Mouse (Mus musculus): Measurements from ENCODE around the gene Krtap5-4. TPM values are rescaled to one million over a fixed set of nuclear protein-coding genes. Genes with fewer than 3 reads are reported as not detected.
"Not testable (repeated sequence)": the region's sequence is repeated elsewhere in the genome, so short reads cannot be mapped to it uniquely, and the experiment has no call there.

Krtap5-4 gene
- polyA plus RNA-seq, 1 experiment from 2014 or later, result not detected

DNA sequence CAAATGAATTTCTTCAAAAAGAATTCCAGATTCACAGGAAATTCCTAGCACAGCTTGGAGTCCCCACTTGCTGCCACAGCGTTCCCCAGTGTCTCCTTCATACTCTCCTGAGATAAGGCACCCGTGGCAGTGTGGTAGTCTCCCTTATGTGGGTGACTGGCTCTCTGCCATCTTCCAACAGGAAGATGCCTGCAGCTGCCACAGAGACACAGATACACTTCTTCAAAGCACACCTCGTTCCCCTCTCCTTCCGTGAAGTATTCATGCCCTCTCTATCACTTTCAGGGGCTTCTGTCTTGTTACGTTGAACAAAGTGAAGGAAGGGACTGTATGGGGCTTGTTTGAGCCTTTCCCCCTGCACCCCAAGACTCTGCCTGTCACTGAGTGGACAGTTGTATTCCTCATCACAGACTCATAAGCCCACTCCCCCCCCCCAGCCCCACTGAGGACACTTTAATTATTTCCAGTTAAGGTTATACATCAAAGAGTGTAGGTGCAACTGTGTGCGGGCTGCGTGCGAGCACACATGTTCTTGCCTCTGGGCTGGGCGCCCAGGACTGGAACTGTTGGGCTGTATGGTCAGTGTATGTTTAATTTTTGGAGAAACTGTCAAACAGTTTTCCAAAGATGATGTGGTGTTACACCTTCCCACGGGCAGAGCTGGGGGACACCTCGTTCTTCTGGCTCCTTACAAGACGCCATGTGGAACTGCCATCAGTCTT lies 20.2 kb downstream of the Krtap5-4 start:
- Histone ChIP-seq H3K27me3 (ENCODE audit: insufficient read depth, low read length) (no peaks in the 10 kb centered on the region), H3K9me3 (ENCODE audit: low read depth, low read length) (no peaks in the 10 kb centered on the region), H3K27ac (ENCODE audit: low read depth) (0 out of 2 replicates have a peak overlapping the region, but pooled peaks have one; percentile 26), H3K4me2 (no peak overlapping the region), H3K36me3 (ENCODE audit: insufficient read depth) (no peaks in the 10 kb centered on the region), H3K4me1 (ENCODE audit: insufficient read depth) (peaks cover 11% of the 10 kb centered on the region), H3K4me3 (ENCODE audit: low read depth, low read length) (no peak overlapping the region), H3K9ac (no peak overlapping the region)
- TF ChIP-seq CTCF (IDR thresholded peaks at IDR 0.05; ENCODE audit: low read depth), result no peak
- DNase-seq (no peak), ATAC-seq (ENCODE audit: insufficient read depth) (no peak)
- WGBS, result 62% methylated on average over 12 of the region's 12 CpGs

DNA sequence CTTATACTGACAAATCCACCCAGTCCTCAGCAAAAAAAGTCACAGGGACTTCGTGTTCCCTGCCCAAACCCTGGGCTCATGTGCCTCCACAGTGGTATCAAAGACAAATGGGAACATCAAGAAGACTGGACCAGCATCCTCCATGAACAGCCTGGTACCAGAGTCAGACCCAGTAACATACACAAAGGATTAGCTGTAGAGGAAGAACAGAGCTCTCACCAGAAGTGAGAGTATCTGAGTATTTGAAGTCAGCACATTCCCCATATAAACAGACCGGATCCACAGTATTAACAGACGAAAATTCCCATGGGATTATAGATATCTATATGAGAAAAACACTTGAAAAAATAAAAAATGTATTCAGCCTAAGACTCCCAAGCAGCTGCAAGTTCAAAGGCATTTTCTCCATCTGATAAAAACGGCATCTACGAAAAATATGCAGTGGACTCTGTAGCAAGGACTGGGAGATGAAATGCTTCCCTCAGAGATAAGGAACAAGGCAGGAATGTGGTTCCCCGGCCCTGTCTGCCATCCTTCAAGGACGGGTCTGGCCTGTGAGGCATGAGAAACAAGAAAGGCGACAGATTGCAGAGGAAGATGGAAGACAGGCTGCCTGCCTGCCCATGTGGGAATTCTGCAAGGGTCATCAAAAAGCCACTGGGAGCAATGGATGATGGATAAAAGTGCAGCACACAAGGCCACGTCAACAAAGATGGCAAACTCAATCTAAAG lies 23.5 kb downstream of the Krtap5-4 start:
- no peak for TF ChIP-seq CTCF (IDR thresholded peaks at IDR 0.05; ENCODE audit: low read depth)
- Histone ChIP-seq H3K9ac (no peak overlapping the region), H3K27me3 (ENCODE audit: insufficient read depth, low read length) (no peaks in the 10 kb centered on the region), H3K4me3 (ENCODE audit: low read depth, low read length) (no peak overlapping the region), H3K36me3 (ENCODE audit: insufficient read depth) (no peaks in the 10 kb centered on the region), H3K4me2 (no peak overlapping the region), H3K9me3 (ENCODE audit: low read depth, low read length) (no peaks in the 10 kb centered on the region), H3K27ac (ENCODE audit: low read depth) (peak overlapping the region; percentile 80), H3K4me1 (ENCODE audit: insufficient read depth) (peaks cover 11% of the 10 kb centered on the region)
- DNase-seq (peak; percentile 56), ATAC-seq (ENCODE audit: insufficient read depth) (peak; percentile 65)
- 15% methylated on average over 9 of the region's 9 CpGs for WGBS

DNA sequence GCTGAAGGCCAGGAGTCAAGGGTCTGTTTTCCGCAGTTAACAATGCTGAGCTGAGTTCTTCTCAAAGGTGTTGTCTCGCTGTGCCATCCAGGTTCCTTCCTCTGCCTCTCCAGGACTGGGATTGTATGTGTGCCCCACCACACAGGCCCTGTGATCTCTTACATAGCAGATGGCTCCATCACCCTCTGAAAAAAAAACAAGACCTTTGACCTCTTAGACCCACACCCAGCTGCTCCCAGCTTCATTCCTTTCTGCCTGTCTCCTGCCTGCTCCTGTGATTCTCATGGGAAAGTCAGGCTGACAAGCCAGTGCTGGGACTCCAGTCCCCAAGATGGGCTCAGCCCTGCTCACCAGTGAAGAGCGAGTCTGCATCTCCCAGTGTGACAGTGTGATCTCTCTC lies 25.2 kb downstream of the Krtap5-4 start:
- Histone ChIP-seq H3K27ac (ENCODE audit: low read depth) (no peak overlapping the region), H3K4me3 (ENCODE audit: low read depth, low read length) (no peak overlapping the region), H3K4me2 (no peak overlapping the region), H3K9me3 (ENCODE audit: low read depth, low read length) (no peaks in the 10 kb centered on the region), H3K36me3 (ENCODE audit: insufficient read depth) (no peaks in the 10 kb centered on the region), H3K4me1 (ENCODE audit: insufficient read depth) (peaks cover 11% of the 10 kb centered on the region), H3K27me3 (ENCODE audit: insufficient read depth, low read length) (no peaks in the 10 kb centered on the region), H3K9ac (no peak overlapping the region)
- DNase-seq (no peak), ATAC-seq (ENCODE audit: insufficient read depth) (no peak)
- WGBS, result 55% methylated on average over 3 of the region's 3 CpGs
- no peak for TF ChIP-seq CTCF (IDR thresholded peaks at IDR 0.05; ENCODE audit: low read depth)

- Histone ChIP-seq H3K4me2 (no peak overlapping the region), H3K4me1 (ENCODE audit: insufficient read depth) (peaks cover 11% of the 10 kb centered on the region), H3K4me3 (ENCODE audit: low read depth, low read length) (no peak overlapping the region), H3K9ac (no peak overlapping the region), H3K36me3 (ENCODE audit: insufficient read depth) (no peaks in the 10 kb centered on the region), H3K9me3 (ENCODE audit: low read depth, low read length) (no peaks in the 10 kb centered on the region), H3K27me3 (ENCODE audit: insufficient read depth, low read length) (no peaks in the 10 kb centered on the region), H3K27ac (ENCODE audit: low read depth) (no peak overlapping the region; the same call in 1 of the 2 replicates)
- ATAC-seq (ENCODE audit: insufficient read depth) (peak; percentile 21; the same call in 1 of the 2 replicates), DNase-seq (no peak)
- WGBS, result 29% methylated on average over 9 of the region's 9 CpGs
- no peak for TF ChIP-seq CTCF (IDR thresholded peaks at IDR 0.05; ENCODE audit: low read depth)
These were observed 26.9 kb downstream of the Krtap5-4 start for GRCm38 (mm10) chr7:142330271-142330724.

DNA sequence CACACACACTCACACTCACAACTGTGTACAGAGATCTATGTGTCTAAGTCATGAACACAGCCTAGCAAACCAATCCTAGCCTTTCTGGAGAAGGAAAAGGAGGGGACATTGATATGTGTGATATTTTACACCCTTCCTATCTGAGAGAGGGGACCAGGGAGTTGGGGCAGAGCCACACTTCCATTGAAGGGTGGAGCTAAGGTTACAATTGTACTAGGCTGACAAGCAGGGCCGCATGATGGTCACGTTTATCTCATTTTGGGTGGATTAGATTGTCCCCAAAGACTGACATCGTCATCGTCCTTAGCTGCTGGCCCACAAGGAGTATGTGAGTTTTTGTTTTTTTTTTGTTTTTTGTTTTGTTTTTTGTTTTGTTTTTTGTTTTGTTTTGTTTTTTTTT lies 27.9 kb downstream of the Krtap5-4 start:
- no peak overlapping the region for H3K27ac ChIP-seq (ENCODE audit: low read depth)
- H3K9me3 ChIP-seq (ENCODE audit: low read depth, low read length), result no peaks in the 10 kb centered on the region
- ATAC-seq (ENCODE audit: insufficient read depth) (no peak), DNase-seq (no peak)
- no peak for TF ChIP-seq CTCF (IDR thresholded peaks at IDR 0.05; ENCODE audit: low read depth)
- no peaks in the 10 kb centered on the region for H3K36me3 ChIP-seq (ENCODE audit: insufficient read depth)
- no peaks in the 10 kb centered on the region for H3K27me3 ChIP-seq (ENCODE audit: insufficient read depth, low read length)
- H3K4me1 ChIP-seq (ENCODE audit: insufficient read depth), result peaks cover 11% of the 10 kb centered on the region
- no peak overlapping the region for H3K4me2 ChIP-seq
- no peak overlapping the region for H3K4me3 ChIP-seq (ENCODE audit: low read depth, low read length)
- WGBS, result 78% methylated on average over 4 of the region's 4 CpGs
- no peak overlapping the region for H3K9ac ChIP-seq

DNA sequence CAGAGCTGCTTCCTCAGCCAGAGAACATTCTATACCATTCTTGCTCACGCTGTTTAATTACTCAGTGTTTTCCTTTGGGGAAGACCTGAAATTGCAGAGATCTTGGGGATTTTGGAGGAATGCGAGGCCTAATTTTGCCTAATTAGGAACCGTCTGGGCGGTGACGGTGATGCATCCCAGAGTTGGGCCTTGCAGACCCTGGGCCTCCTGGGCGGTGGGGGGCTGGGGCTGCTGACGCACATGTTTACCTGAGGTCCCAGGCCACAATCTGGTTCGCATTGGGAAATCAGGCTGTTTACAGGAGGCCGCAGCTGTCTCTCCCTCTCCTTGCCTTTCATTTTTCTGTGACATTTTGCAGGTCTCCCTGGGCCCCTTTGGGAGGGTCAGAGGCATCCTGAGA lies 29.4 kb downstream of the Krtap5-4 start:
- H3K36me3 ChIP-seq (ENCODE audit: insufficient read depth); DNase-seq; H3K27me3 ChIP-seq (ENCODE audit: insufficient read depth, low read length); H3K9ac ChIP-seq; H3K4me3 ChIP-seq (ENCODE audit: low read depth, low read length); H3K9me3 ChIP-seq (ENCODE audit: low read depth, low read length); H3K4me2 ChIP-seq; ATAC-seq (ENCODE audit: insufficient read depth); H3K27ac ChIP-seq (ENCODE audit: low read depth); H3K4me1 ChIP-seq (ENCODE audit: insufficient read depth): not testable (repeated sequence)
- WGBS, result 65% methylated on average over 2 of the region's 9 CpGs

DNA sequence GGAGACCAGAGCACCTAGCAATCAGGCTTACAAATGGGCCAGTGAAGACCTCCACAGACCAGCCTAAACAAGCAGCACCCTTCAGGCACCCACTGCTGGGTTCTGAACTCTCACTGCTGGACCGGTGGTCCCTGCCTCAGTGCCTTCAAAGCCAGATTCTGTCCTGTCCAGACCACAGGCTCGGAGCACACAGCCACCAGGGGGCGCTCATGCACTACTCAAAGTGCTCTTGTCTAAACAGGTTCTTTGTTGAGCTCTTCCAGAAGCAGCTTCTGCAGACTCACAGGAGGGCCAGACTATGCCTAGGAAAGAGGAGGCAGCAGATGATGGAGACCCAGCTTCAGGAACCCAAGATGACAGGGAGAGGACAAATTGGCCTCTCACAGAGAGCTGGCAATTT lies 30.9 kb downstream of the Krtap5-4 start:
- Histone ChIP-seq H3K27me3 (ENCODE audit: insufficient read depth, low read length) (no peaks in the 10 kb centered on the region), H3K4me3 (ENCODE audit: low read depth, low read length) (no peak overlapping the region), H3K9me3 (ENCODE audit: low read depth, low read length) (no peaks in the 10 kb centered on the region), H3K36me3 (ENCODE audit: insufficient read depth) (no peaks in the 10 kb centered on the region), H3K4me2 (no peak overlapping the region), H3K4me1 (ENCODE audit: insufficient read depth) (no peaks in the 10 kb centered on the region), H3K27ac (ENCODE audit: low read depth) (no peak overlapping the region), H3K9ac (no peak overlapping the region)
- TF ChIP-seq CTCF (IDR thresholded peaks at IDR 0.05; ENCODE audit: low read depth), result peak; percentile 98
- ATAC-seq (ENCODE audit: insufficient read depth), result peak; percentile 83
- peak; percentile 99 for DNase-seq
- 2% methylated on average over 3 of the region's 3 CpGs for WGBS

All from lung, embryonic 14.5 days (tissue).